Mouse (Mus musculus): ENCODE measurements at regions not wholly inside any gene's neighbourhood (a gene's known extent, or its start where the extent isn't known, plus 50 kb on each side); places are given as distances from the start of the nearest gene placed in this dataset.

DNA sequence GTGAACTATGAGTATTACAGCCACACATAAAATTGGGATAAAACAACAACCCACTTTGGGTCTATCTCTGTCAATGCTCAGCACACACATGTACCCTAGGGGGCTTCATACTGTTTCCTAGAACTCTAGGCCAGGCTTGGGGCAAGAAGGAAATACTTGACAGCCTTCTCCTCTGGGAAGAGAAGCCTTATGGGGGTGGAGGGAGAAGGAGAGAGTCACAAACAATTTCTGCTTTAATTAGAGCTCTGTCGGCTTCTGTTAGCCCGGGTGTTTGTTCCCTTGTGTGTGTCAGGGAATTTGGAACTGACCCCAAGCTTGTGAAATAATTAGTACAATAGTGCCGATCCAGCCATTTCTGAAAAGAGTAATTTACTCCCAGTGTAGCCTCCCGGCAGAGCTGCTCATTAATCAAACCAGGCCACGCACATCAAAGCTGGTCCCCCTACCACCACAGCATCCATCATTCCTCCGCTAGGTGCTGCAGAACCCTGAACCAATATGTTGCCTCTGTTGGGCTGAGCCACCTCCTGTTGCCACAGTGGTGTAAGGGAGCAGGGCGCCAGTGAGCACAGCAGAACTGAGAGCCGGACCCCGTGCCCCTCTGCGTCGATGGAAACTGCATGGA, 307.3 kb downstream of the Tmem114 start:
- DNase-seq (ENCODE audit: low spot score) (peak; percentile 58), ATAC-seq (ENCODE audit: insufficient number of reproducible peaks, low FRiP score, low TSS enrichment, low read depth) (peak; percentile 62)
- H3K9me3 ChIP-seq (ENCODE audit: control insufficient read depth, low read length), result no peaks in the 10 kb centered on the region
- no peak overlapping the region for H3K4me2 ChIP-seq (ENCODE audit: low read depth, severe bottlenecking)
- WGBS, result 9% methylated on average over 11 of the region's 11 CpGs
- H3K4me3 ChIP-seq (ENCODE audit: low read depth, low read length), result no peak overlapping the region
- H3K4me1 ChIP-seq (ENCODE audit: control insufficient read depth, insufficient read depth, low read length), result no peaks in the 10 kb centered on the region; the same call in 1 of the 2 replicates
- no peak overlapping the region for H3K9ac ChIP-seq (ENCODE audit: low read length)
- H3K27ac ChIP-seq (replicated peaks; ENCODE audit: low read depth, low read length), result 0 out of 2 replicates have a peak overlapping the region, but pooled peaks have one; percentile 10
- H3K36me3 ChIP-seq (ENCODE audit: control insufficient read depth, insufficient read depth, low read length), result no peaks in the 10 kb centered on the region
- H3K27me3 ChIP-seq (ENCODE audit: control insufficient read depth, insufficient read depth, low read length), result no peaks in the 10 kb centered on the region

DNA sequence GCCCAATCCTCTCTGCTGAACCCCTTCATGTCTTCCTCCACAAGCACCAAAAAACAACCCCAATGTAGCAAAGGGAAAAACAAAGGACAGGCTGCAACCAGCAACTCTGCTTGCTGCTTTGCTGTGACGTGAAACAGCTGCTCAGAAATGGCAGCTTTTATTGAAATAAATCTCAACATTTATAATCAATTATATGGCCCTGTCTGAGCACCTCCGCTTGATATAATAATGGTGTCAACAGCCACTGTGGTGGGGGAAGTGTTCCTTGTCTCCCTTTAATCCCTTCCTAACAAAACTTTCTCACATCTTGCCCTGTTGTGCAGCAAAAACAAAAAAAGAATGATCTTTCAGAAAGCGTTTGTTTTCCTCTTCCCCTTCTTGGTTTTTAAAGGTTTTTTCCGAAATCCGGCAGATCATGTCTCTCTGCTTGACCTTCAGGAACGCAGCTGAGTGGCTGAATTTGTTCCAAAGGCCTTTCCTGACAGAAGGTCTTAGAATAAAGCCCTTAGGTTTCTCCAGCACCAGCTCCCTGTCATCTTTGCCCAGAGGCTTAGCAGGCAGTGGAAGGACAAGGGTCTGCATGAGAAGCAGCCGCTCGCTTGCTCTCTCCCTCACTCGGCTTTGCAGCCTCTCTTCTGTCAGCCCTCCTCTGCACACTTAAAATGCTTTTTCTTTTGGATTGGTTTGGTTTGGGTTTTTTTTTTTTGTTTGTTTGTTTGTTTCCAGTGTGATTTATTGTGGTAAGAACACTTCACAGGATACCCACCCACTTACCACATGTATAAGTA, 313.4 kb downstream of the Tmem114 start:
- Histone ChIP-seq H3K9me3 (ENCODE audit: control insufficient read depth, low read length) (no peaks in the 10 kb centered on the region), H3K9ac (ENCODE audit: low read length) (no peak overlapping the region), H3K27me3 (ENCODE audit: control insufficient read depth, insufficient read depth, low read length) (no peaks in the 10 kb centered on the region), H3K4me2 (ENCODE audit: low read depth, severe bottlenecking) (no peak overlapping the region), H3K27ac (replicated peaks; ENCODE audit: low read depth, low read length) (no peak overlapping the region), H3K4me1 (ENCODE audit: control insufficient read depth, insufficient read depth, low read length) (no peaks in the 10 kb centered on the region), H3K36me3 (ENCODE audit: control insufficient read depth, insufficient read depth, low read length) (no peaks in the 10 kb centered on the region), H3K4me3 (ENCODE audit: low read depth, low read length) (no peak overlapping the region)
- WGBS, result 59% methylated on average over 9 of the region's 9 CpGs
- ATAC-seq (ENCODE audit: insufficient number of reproducible peaks, low FRiP score, low TSS enrichment, low read depth) (no peak), DNase-seq (ENCODE audit: low spot score) (no peak)

DNA sequence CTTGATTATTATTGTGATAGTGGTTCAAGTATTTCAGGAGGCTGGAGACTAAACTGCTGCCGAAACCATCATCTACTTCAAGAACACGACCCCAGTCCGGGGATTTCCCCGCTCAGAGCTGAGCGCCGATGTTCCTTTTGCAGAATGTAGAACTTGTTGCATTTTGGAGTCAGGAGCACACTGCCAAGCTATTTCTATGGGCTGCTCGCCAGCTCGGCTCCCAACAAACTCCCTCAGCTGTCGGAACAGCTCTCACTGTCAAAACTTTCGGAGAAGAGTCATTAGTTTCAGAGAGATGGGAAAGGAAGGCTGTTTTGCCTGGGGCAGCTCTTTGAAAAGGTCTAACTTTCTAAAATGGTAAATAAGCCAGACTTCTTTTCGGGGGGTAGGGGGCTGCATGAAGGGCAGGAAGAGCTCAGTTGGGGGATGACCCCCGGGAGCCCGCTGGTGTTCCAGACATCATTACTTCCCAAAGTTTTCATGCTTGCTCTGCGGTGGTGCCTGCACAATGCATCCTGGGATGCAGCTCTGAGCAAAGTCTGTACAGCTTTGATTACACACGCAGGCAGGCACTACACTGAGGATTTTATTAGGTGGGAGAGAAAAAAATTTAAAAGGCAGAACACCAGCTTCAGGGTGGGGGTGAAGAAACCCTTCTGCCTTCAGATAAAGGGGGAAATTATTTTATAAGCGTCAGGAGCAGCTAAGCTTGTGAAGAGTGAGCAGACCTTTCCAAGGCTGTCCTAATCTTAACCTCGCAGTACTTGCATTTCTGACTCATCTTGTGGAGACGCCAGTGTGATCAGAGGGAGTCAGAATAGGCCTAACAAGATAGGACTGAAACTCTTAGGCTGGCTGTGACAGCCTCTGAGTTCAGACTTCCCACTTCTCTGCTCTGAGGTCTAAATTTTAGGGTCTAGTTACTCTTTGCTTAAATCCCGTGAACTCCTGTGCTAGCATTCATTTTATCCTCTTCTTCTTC, 316.5 kb downstream of the Tmem114 start:
- 67% methylated on average over 19 of the region's 19 CpGs for WGBS
- no peak overlapping the region for H3K4me2 ChIP-seq (ENCODE audit: low read depth, severe bottlenecking)
- no peak for ATAC-seq (ENCODE audit: insufficient number of reproducible peaks, low FRiP score, low TSS enrichment, low read depth)
- no peak overlapping the region for H3K9ac ChIP-seq (ENCODE audit: low read length)
- H3K27ac ChIP-seq (replicated peaks; ENCODE audit: low read depth, low read length), result no peak overlapping the region
- DNase-seq (ENCODE audit: low spot score), result no peak
- H3K4me1 ChIP-seq (ENCODE audit: control insufficient read depth, insufficient read depth, low read length), result no peaks in the 10 kb centered on the region
- no peaks in the 10 kb centered on the region for H3K9me3 ChIP-seq (ENCODE audit: control insufficient read depth, low read length)
- no peak overlapping the region for H3K4me3 ChIP-seq (ENCODE audit: low read depth, low read length)
- no peaks in the 10 kb centered on the region for H3K27me3 ChIP-seq (ENCODE audit: control insufficient read depth, insufficient read depth, low read length)
- H3K36me3 ChIP-seq (ENCODE audit: control insufficient read depth, insufficient read depth, low read length), result no peaks in the 10 kb centered on the region

DNA sequence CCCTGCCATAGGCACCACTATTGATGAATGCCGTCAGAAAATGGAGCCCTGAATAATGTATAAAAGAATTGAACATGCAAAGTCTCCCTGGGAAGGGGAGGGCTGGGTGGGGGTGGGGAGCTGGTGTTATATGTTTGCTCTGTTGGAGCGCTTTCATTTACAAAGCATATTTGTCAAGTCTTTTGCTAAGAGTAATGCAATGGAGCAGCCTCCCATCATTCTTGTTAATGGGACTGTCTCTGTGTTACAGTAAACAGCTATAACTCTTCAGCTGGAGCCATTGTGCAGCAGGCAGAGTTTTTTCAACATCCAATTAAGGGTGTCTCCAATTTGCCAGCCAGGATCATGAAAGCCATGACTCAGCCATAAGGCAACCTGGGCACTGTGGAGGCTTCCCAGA, 345.9 kb downstream of the Tmem114 start:
- Histone ChIP-seq H3K27me3 (ENCODE audit: control insufficient read depth, insufficient read depth, low read length) (no peaks in the 10 kb centered on the region), H3K36me3 (ENCODE audit: control insufficient read depth, insufficient read depth, low read length) (no peaks in the 10 kb centered on the region), H3K9ac (ENCODE audit: low read length) (no peak overlapping the region), H3K27ac (replicated peaks; ENCODE audit: low read depth, low read length) (no peak overlapping the region), H3K9me3 (ENCODE audit: control insufficient read depth, low read length) (no peaks in the 10 kb centered on the region), H3K4me2 (ENCODE audit: low read depth, severe bottlenecking) (no peak overlapping the region), H3K4me3 (ENCODE audit: low read depth, low read length) (no peak overlapping the region), H3K4me1 (ENCODE audit: control insufficient read depth, insufficient read depth, low read length) (no peaks in the 10 kb centered on the region)
- DNase-seq (ENCODE audit: low spot score), result no peak
- no peak for ATAC-seq (ENCODE audit: insufficient number of reproducible peaks, low FRiP score, low TSS enrichment, low read depth)
- WGBS, result 76% methylated on average over 2 of the region's 2 CpGs

DNA sequence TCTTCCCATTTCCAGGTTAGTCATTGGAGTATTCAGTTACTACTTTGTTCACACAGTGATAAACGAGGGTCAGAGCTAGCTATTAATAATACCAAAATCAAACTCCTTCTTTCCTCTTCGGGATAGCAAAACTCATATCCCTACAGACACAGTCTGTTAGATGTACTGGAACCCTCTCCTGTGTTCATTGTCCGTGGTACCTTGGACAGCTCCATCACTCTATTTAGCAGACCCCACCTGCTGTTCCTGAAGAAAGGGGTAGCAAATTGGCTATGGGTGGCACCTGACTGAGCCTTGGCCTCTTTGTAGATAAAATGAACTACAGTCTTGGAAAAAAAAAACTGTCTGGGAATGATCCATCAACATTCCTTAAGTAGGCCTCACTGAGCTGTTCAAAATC, 346.5 kb downstream of the Tmem114 start:
- Histone ChIP-seq H3K27me3 (ENCODE audit: control insufficient read depth, insufficient read depth, low read length) (no peaks in the 10 kb centered on the region), H3K4me1 (ENCODE audit: control insufficient read depth, insufficient read depth, low read length) (no peaks in the 10 kb centered on the region), H3K4me3 (ENCODE audit: low read depth, low read length) (no peak overlapping the region), H3K27ac (replicated peaks; ENCODE audit: low read depth, low read length) (no peak overlapping the region), H3K4me2 (ENCODE audit: low read depth, severe bottlenecking) (no peak overlapping the region), H3K36me3 (ENCODE audit: control insufficient read depth, insufficient read depth, low read length) (no peaks in the 10 kb centered on the region), H3K9me3 (ENCODE audit: control insufficient read depth, low read length) (no peaks in the 10 kb centered on the region), H3K9ac (ENCODE audit: low read length) (no peak overlapping the region)
- ATAC-seq (ENCODE audit: insufficient number of reproducible peaks, low FRiP score, low TSS enrichment, low read depth), result no peak
- DNase-seq (ENCODE audit: low spot score), result peak; percentile 58
- 74% methylated on average over 3 of the region's 3 CpGs for WGBS

DNA sequence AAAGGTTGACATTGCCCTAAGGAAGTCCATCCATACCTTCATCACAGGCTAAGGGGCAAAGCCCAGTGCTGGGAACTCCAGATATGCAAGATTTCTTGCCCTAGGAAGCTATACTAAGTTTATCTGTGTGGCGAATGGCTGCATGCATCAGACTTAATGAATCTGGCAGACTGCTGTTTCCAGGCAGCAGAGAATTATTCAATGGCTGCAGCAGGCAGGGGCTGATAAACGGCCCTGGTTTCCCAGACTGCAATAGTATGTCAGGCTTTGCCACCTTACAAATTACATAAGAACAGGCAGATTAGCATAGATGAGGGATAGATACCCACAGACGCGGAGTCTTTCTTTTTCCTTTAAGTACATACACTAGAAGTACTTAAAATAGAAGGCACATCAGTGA, 350.2 kb downstream of the Tmem114 start:
- no peak for DNase-seq (ENCODE audit: low spot score)
- no peaks in the 10 kb centered on the region for H3K9me3 ChIP-seq (ENCODE audit: control insufficient read depth, low read length)
- ATAC-seq (ENCODE audit: insufficient number of reproducible peaks, low FRiP score, low TSS enrichment, low read depth), result no peak
- no peaks in the 10 kb centered on the region for H3K36me3 ChIP-seq (ENCODE audit: control insufficient read depth, insufficient read depth, low read length)
- no peak overlapping the region for H3K9ac ChIP-seq (ENCODE audit: low read length)
- H3K4me1 ChIP-seq (ENCODE audit: control insufficient read depth, insufficient read depth, low read length), result no peaks in the 10 kb centered on the region
- 73% methylated on average over 4 of the region's 4 CpGs for WGBS
- H3K27ac ChIP-seq (replicated peaks; ENCODE audit: low read depth, low read length), result no peak overlapping the region
- H3K4me2 ChIP-seq (ENCODE audit: low read depth, severe bottlenecking), result no peak overlapping the region
- no peaks in the 10 kb centered on the region for H3K27me3 ChIP-seq (ENCODE audit: control insufficient read depth, insufficient read depth, low read length)
- H3K4me3 ChIP-seq (ENCODE audit: low read depth, low read length), result no peak overlapping the region

DNA sequence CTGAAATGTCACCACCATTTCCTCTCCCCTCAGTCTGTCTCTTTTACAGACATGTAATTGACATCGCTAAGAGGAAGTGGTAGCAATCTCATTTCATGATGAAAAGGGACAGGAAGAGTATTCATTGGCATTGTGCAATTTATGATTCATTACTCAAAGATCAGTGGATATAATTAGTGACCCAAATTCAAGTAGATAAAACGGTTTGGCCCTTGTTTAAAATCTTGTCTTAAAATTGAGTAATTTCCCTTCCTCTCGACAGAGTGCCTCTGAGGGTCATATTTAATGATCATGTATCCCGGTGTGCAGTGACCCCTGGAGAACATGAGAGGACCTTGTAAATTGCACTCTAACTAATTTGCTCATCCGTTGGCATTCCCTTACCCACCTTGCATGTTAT, 371.0 kb downstream of the Tmem114 start:
- Histone ChIP-seq H3K4me3 (ENCODE audit: low read depth, low read length) (no peak overlapping the region), H3K9ac (ENCODE audit: low read length) (no peak overlapping the region), H3K36me3 (ENCODE audit: control insufficient read depth, insufficient read depth, low read length) (no peaks in the 10 kb centered on the region), H3K27ac (replicated peaks; ENCODE audit: low read depth, low read length) (no peak overlapping the region), H3K9me3 (ENCODE audit: control insufficient read depth, low read length) (no peaks in the 10 kb centered on the region), H3K4me1 (ENCODE audit: control insufficient read depth, insufficient read depth, low read length) (no peaks in the 10 kb centered on the region), H3K4me2 (ENCODE audit: low read depth, severe bottlenecking) (no peak overlapping the region), H3K27me3 (ENCODE audit: control insufficient read depth, insufficient read depth, low read length) (no peaks in the 10 kb centered on the region)
- no peak for ATAC-seq (ENCODE audit: insufficient number of reproducible peaks, low FRiP score, low TSS enrichment, low read depth)
- WGBS, result 39% methylated on average over 5 of the region's 5 CpGs
- DNase-seq (ENCODE audit: low spot score), result no peak

DNA sequence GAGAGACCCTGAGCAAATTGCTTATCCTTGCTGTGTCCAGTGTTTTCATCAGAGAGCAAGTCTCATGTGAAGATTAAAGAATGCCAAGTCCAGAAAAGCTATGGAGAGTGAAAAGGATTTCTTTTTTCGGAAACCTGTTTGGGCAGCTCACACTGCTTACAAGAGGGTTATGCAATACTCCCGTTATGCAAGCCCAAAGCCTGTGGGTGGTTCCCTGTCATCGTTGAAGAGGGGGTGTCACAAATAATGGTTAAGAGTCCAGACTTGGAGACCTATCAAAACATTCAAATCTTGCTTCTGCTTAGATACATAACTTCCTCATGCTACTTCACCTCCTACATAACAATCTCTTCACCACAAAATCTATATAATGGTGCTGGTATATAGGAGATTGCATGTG, 416.0 kb downstream of the Tmem114 start:
- DNase-seq (ENCODE audit: low spot score), result no peak

More for the DNA sequence above, 416.0 kb downstream of the Tmem114 start:
- Histone ChIP-seq H3K4me2 (ENCODE audit: low read depth, severe bottlenecking) (no peak overlapping the region), H3K4me3 (ENCODE audit: low read depth, low read length) (no peak overlapping the region), H3K9ac (ENCODE audit: low read length) (no peak overlapping the region), H3K4me1 (ENCODE audit: control insufficient read depth, insufficient read depth, low read length) (no peaks in the 10 kb centered on the region), H3K9me3 (ENCODE audit: control insufficient read depth, low read length) (no peaks in the 10 kb centered on the region), H3K36me3 (ENCODE audit: control insufficient read depth, insufficient read depth, low read length) (no peaks in the 10 kb centered on the region), H3K27ac (replicated peaks; ENCODE audit: low read depth, low read length) (no peak overlapping the region), H3K27me3 (ENCODE audit: control insufficient read depth, insufficient read depth, low read length) (no peaks in the 10 kb centered on the region)
- no peak for ATAC-seq (ENCODE audit: insufficient number of reproducible peaks, low FRiP score, low TSS enrichment, low read depth)
- WGBS, result 80% methylated on average over 3 of the region's 3 CpGs

Data from limb, embryonic 11.5 days (tissue).